Mouse (Mus musculus): ENCODE results near the gene Naaladl2.

- TF ChIP-seq MAFK (IDR thresholded peaks at IDR 0.05; ENCODE audit: insufficient read depth, low read depth, low read length) = no peak
- no peak for TF ChIP-seq ZNF384 (IDR thresholded peaks at IDR 0.05; ENCODE audit: low read depth, low read length)
- TF ChIP-seq CHD2 (IDR thresholded peaks at IDR 0.05; ENCODE audit: low read depth, low read length) = no peak
Observed at GRCm38 (mm10) chr3:24743946-24744345, 400.1 kb downstream of the Naaladl2 start.
